Mouse (Mus musculus) midbrain, embryonic 11.5 days (tissue): Measurements from ENCODE around the gene Apex1. TPM values are rescaled to one million over a fixed set of nuclear protein-coding genes. Genes with fewer than 3 reads are reported as not detected.
"Not testable (repeated sequence)": the region's sequence is repeated elsewhere in the genome, so short reads cannot be mapped to it uniquely, and the experiment has no call there.

Experiments used
- ATAC-seq: fragments of 200-750 bp; cut with Nextera tagmentation; 2 replicates; pipeline ENCODE4 v1.8.0; 2017; ENCODE audit warnings: moderate TSS enrichment, moderate library complexity; ENCODE audit not compliant: low FRiP score
- DNase-seq: peaks from one replicate; pipeline ENCODE4 v3.0.0; 2015; ENCODE audit warnings: low spot score; ENCODE audit errors: missing footprints
- H3K27ac ChIP-seq: fragments of 300-500 bp; sonication (generic); 2 replicates; pipeline ENCODE4 v1.5.1; 2014; ENCODE audit warnings: low read depth, low read length
- H3K27me3 ChIP-seq: fragments of 300-500 bp; sonication (generic); 2 replicates; pipeline ENCODE4 v1.6.1; 2014; ENCODE audit warnings: mild to moderate bottlenecking, low read length, moderate library complexity, mixed read lengths; ENCODE audit not compliant: control insufficient read depth, insufficient read depth
- H3K36me3 ChIP-seq: fragments of 300-500 bp; sonication (generic); 2 replicates; pipeline ENCODE4 v1.6.1; 2014; ENCODE audit warnings: mild to moderate bottlenecking, low read length, moderate library complexity, mixed read lengths; ENCODE audit not compliant: control insufficient read depth, insufficient read depth
- H3K4me1 ChIP-seq: fragments of 300-500 bp; sonication (generic); 2 replicates; pipeline ENCODE4 v1.6.1; 2014; ENCODE audit warnings: low read length; ENCODE audit not compliant: control insufficient read depth, insufficient read depth
- H3K4me2 ChIP-seq: fragments of 300-500 bp; sonication (generic); 2 replicates; pipeline ENCODE4 v1.6.1; 2014; ENCODE audit warnings: mild to moderate bottlenecking, moderate library complexity
- H3K4me3 ChIP-seq: fragments of 300-500 bp; sonication (generic); 2 replicates; pipeline ENCODE4 v1.5.1; 2014; ENCODE audit warnings: low read depth, low read length
- H3K9ac ChIP-seq: fragments of 300-500 bp; sonication (generic); 2 replicates; pipeline ENCODE4 v1.6.1; 2014; ENCODE audit warnings: low read length
- H3K9me3 ChIP-seq: fragments of 300-500 bp; sonication (generic); 2 replicates; pipeline ENCODE4 v1.6.1; 2016; ENCODE audit warnings: low read length; ENCODE audit not compliant: control insufficient read depth
- WGBS: fragments of 180-500 bp; shearing (Covaris S2); extraction: QIAGEN DNeasy Blood & Tissue Kit; methylation state at CpG from one replicate; pipeline ENCODE4 v1.1.7; 2014; 5-methylcytosine and 5-hydroxymethylcytosine counted together
- polyA plus RNA-seq: library from polyadenylated mRNA; unstranded; fragments of >200 nt; fragmentation: Nextera tagmentation; extraction: Ambion mirVana; gene quantifications from 2 replicates; pipeline ENCODE4 v1.2.1, GENCODE M21; 2014

Apex1 gene
- polyA plus RNA-seq, 1 experiment from 2014 or later = 413 TPM

- Histone ChIP-seq H3K4me1 (no peaks in the 10 kb centered on the region), H3K4me2 (no peak overlapping the region), H3K36me3 (peaks cover 19% of the 10 kb centered on the region; the same call in 1 of the 2 replicates), H3K9ac (no peak overlapping the region), H3K27ac (no peak overlapping the region), H3K9me3 (no peaks in the 10 kb centered on the region), H3K27me3 (no peaks in the 10 kb centered on the region), H3K4me3 (no peak overlapping the region)
- ATAC-seq (no peak), DNase-seq (no peak)
- WGBS = 57% methylated on average over 3 of the region's 3 CpGs
Measured at GRCm38 (mm10) chr14:50911356-50911755, 13.4 kb upstream of the Apex1 start.

- not testable (repeated sequence) for H3K36me3 ChIP-seq, H3K27ac ChIP-seq, DNase-seq, ATAC-seq, H3K27me3 ChIP-seq, H3K9ac ChIP-seq, H3K9me3 ChIP-seq
- Histone ChIP-seq H3K4me3 (peak overlapping the region; percentile 81), H3K4me2 (peak overlapping the region; percentile 73), H3K4me1 (peaks cover 12% of the 10 kb centered on the region)
- 92% methylated on average over 1 of the region's 1 CpGs for WGBS
Measured at GRCm38 (mm10) chr14:50923437-50923836, 1.3 kb upstream of the Apex1 start.

- peak overlapping the region; percentile 95 for H3K9ac ChIP-seq
- no peaks in the 10 kb centered on the region for H3K9me3 ChIP-seq
- H3K36me3 ChIP-seq = peaks cover 8% of the 10 kb centered on the region; the same call in 1 of the 2 replicates
- peak overlapping the region; percentile 81 for H3K4me3 ChIP-seq
- peak overlapping the region; percentile 73 for H3K4me2 ChIP-seq
- H3K27ac ChIP-seq = peak overlapping the region; percentile 81
- no peak for ATAC-seq
- DNase-seq = no peak
- H3K4me1 ChIP-seq = peaks cover 20% of the 10 kb centered on the region
- 3% methylated on average over 38 of the region's 38 CpGs for WGBS
- H3K27me3 ChIP-seq = no peaks in the 10 kb centered on the region
Measured at GRCm38 (mm10) chr14:50925111-50925920, 548 bp downstream of the Apex1 start.

- H3K9ac ChIP-seq = no peak overlapping the region
- no peak overlapping the region for H3K27ac ChIP-seq
- ATAC-seq (no peak), DNase-seq (no peak)
- H3K27me3 ChIP-seq = no peaks in the 10 kb centered on the region
- H3K36me3 ChIP-seq = peaks cover 8% of the 10 kb centered on the region; the same call in 1 of the 2 replicates
- no peaks in the 10 kb centered on the region for H3K9me3 ChIP-seq
- no peak overlapping the region for H3K4me3 ChIP-seq
- H3K4me1 ChIP-seq = peaks cover 26% of the 10 kb centered on the region
- no peak overlapping the region for H3K4me2 ChIP-seq
- WGBS = 76% methylated on average over 3 of the region's 3 CpGs
Measured at GRCm38 (mm10) chr14:50927366-50927765, 2.6 kb downstream of the Apex1 start.

- WGBS = 27% methylated on average over 10 of the region's 10 CpGs
- Histone ChIP-seq H3K27ac (no peak overlapping the region; the same call in 1 of the 2 replicates), H3K4me3 (peak overlapping the region; percentile 95), H3K36me3 (peaks cover 8% of the 10 kb centered on the region; the same call in 1 of the 2 replicates), H3K4me2 (peak overlapping the region; percentile 90), H3K9me3 (no peaks in the 10 kb centered on the region), H3K4me1 (peaks cover 20% of the 10 kb centered on the region), H3K27me3 (no peaks in the 10 kb centered on the region), H3K9ac (peak overlapping the region; percentile 95)
- no peak for DNase-seq
- no peak for ATAC-seq
Measured at GRCm38 (mm10) chr14:50929951-50930350, 5.2 kb downstream of the Apex1 start.

GRCm38 (mm10) chr14:50930377-50930753 lies 5.6 kb downstream of the Apex1 start:
- DNase-seq = no peak
- Histone ChIP-seq H3K4me2 (peak overlapping the region; percentile 90), H3K9ac (peak overlapping the region; percentile 95), H3K36me3 (peaks cover 8% of the 10 kb centered on the region; the same call in 1 of the 2 replicates), H3K4me3 (peak overlapping the region; percentile 95), H3K4me1 (peaks cover 20% of the 10 kb centered on the region), H3K9me3 (no peaks in the 10 kb centered on the region), H3K27me3 (no peaks in the 10 kb centered on the region), H3K27ac (peak overlapping the region; percentile 57)
- under 1% methylated on average over 37 of the region's 38 CpGs for WGBS
- peak; percentile 53 for ATAC-seq

GRCm38 (mm10) chr14:50930754-50931492 lies 6.2 kb downstream of the Apex1 start, which contains the start of the genes Pip4p1 and Pnp:
TSS of gene Pip4p1 (minus strand) at chr14:50930856.
TSS of gene Pnp (plus strand) at chr14:50931082.
- peaks cover 8% of the 10 kb centered on the region; the same call in 1 of the 2 replicates for H3K36me3 ChIP-seq
- WGBS = under 1% methylated on average over 61 of the region's 68 CpGs
- H3K27me3 ChIP-seq = no peaks in the 10 kb centered on the region
- peak; percentile 100 for DNase-seq
- H3K4me1 ChIP-seq = peaks cover 19% of the 10 kb centered on the region
- H3K9ac ChIP-seq = peak within 1 kb of the TSS; percentile 95
- peak within 1 kb of the TSS; percentile 78 for H3K27ac ChIP-seq
- ATAC-seq = peak; percentile 99
- H3K4me3 ChIP-seq = peak within 1 kb of the TSS; percentile 95
- no peaks in the 10 kb centered on the region for H3K9me3 ChIP-seq
- H3K4me2 ChIP-seq = peak within 1 kb of the TSS; percentile 90

GRCm38 (mm10) chr14:50931493-50932020 lies 6.8 kb downstream of the Apex1 start:
- H3K27me3 ChIP-seq = no peaks in the 10 kb centered on the region
- H3K9ac ChIP-seq = peak overlapping the region; percentile 68
- peaks cover 8% of the 10 kb centered on the region; the same call in 1 of the 2 replicates for H3K36me3 ChIP-seq
- peak overlapping the region; percentile 78 for H3K27ac ChIP-seq
- peak overlapping the region; percentile 95 for H3K4me3 ChIP-seq
- ATAC-seq (no peak), DNase-seq (no peak)
- peak overlapping the region; percentile 90 for H3K4me2 ChIP-seq
- H3K4me1 ChIP-seq = peaks cover 13% of the 10 kb centered on the region
- WGBS = 11% methylated on average over 12 of the region's 12 CpGs
- no peaks in the 10 kb centered on the region for H3K9me3 ChIP-seq
